Mouse (Mus musculus): Measurements from ENCODE around the gene Enpp7. TPM values are rescaled to one million over a fixed set of nuclear protein-coding genes. Genes with fewer than 3 reads are reported as not detected.

Enpp7 gene
- polyA plus RNA-seq, 1 experiment from 2014 or later = not detected

GRCm38 (mm10) chr11:118963926-118964325 lies 24.1 kb upstream of the Enpp7 start:
- Histone ChIP-seq H3K4me1 (ENCODE audit: control insufficient read depth, insufficient read depth, low read length) (0 out of 2 replicates have a peak, but pooled peaks cover 5% of the 10 kb centered on the region), H3K4me2 (ENCODE audit: low read depth, severe bottlenecking) (no peak overlapping the region), H3K9ac (ENCODE audit: low read length) (no peak overlapping the region), H3K27me3 (ENCODE audit: control insufficient read depth, insufficient read depth, low read length) (no peaks in the 10 kb centered on the region), H3K4me3 (ENCODE audit: low read depth, low read length) (no peak overlapping the region), H3K36me3 (ENCODE audit: control insufficient read depth, insufficient read depth, low read length) (no peaks in the 10 kb centered on the region), H3K9me3 (ENCODE audit: control insufficient read depth, low read length) (no peaks in the 10 kb centered on the region), H3K27ac (replicated peaks; ENCODE audit: low read depth, low read length) (no peak overlapping the region)
- WGBS = 73% methylated on average over 4 of the region's 5 CpGs
- ATAC-seq (ENCODE audit: insufficient number of reproducible peaks, low FRiP score, low TSS enrichment, low read depth) (no peak), DNase-seq (ENCODE audit: low spot score) (no peak)

- Histone ChIP-seq H3K27me3 (ENCODE audit: control insufficient read depth, insufficient read depth, low read length) (no peaks in the 10 kb centered on the region), H3K36me3 (ENCODE audit: control insufficient read depth, insufficient read depth, low read length) (no peaks in the 10 kb centered on the region), H3K9me3 (ENCODE audit: control insufficient read depth, low read length) (no peaks in the 10 kb centered on the region), H3K4me3 (ENCODE audit: low read depth, low read length) (no peak overlapping the region), H3K4me2 (ENCODE audit: low read depth, severe bottlenecking) (no peak overlapping the region), H3K9ac (ENCODE audit: low read length) (no peak overlapping the region), H3K4me1 (ENCODE audit: control insufficient read depth, insufficient read depth, low read length) (0 out of 2 replicates have a peak, but pooled peaks cover 5% of the 10 kb centered on the region), H3K27ac (replicated peaks; ENCODE audit: low read depth, low read length) (no peak overlapping the region)
- DNase-seq (ENCODE audit: low spot score) (peak; percentile 40), ATAC-seq (ENCODE audit: insufficient number of reproducible peaks, low FRiP score, low TSS enrichment, low read depth) (no peak)
- 24% methylated on average over 7 of the region's 7 CpGs for WGBS
These were observed 22.9 kb upstream of the Enpp7 start for GRCm38 (mm10) chr11:118965078-118965477.

DNA sequence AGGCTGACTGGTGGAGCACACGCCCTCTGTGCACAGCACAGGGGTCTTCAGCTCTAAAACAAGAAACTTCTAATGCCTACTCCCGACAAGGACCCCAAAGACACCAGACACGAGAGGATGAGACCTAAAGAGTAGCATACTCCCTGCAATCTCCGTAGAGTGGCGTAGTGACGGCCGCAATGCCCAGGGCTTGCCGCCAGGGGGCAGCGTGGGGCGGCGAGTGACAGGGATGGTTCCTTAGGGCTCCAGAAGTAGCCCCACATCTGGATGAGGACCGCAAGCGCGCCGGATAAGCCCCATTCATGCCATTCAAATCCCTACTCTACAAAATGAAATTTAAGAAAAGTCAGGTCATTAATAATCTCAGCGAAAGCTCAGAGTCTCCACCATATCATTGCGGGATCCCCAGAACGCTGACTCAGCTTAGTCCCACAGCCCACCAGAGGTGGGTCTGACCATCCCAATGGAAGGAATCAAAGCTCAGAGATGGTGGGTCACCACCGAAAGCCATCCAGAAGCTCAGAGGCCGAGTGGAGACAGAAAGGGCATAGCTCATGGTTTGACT lies 16.4 kb upstream of the Enpp7 start:
- no peak for ATAC-seq (ENCODE audit: insufficient number of reproducible peaks, low FRiP score, low TSS enrichment, low read depth)
- 41% methylated on average over 20 of the region's 20 CpGs for WGBS

DNA sequence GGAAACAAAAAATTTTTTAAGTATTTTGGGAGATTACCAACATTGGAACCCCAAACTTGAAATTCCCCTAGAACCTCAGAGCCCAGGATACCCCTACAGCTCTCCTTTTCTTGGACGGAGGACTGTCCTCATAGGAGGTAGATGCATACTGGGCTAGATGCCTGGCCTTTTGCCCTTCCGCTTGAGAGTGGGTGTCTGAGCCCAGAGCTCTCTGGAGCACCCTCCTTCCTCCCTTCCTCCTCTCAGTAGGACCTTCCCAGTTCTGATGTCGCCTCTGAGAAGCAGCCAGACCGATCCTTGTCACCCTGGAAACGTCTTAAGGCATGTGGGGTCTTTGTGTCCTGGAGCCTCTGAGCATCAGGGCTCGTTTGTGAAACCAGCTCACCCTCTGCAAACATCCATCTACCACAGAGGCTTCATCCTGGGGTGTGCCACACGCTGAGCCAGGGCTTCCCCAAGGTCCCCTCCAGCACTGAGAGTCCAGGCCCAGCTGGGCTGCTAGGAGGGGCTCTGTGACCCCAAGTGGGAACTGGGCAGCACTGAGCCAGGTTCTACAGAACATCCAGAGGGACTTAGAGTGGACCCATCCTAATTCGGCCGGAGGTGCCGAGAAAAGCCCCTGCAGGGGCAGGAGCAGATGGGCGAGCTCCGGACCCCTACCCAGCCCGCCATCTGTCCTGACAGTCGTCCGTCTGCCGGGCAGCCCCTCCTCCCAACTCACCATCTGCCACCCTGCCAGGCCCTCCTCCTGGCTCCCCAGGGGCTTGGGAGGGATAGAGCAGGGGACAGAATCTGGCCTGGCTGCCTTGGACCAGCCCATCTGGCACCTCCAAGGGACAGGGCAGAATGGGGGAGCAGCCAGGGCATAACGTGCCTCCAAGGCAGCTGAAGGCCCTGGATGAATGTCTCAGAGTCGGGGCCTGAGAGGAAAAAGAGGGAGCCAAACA lies 15.3 kb upstream of the Enpp7 start:
- 39% methylated on average over 18 of the region's 18 CpGs for WGBS
- no peaks in the 10 kb centered on the region for H3K4me1 ChIP-seq (ENCODE audit: control insufficient read depth, insufficient read depth, low read length)
- DNase-seq (ENCODE audit: low spot score) (no peak), ATAC-seq (ENCODE audit: insufficient number of reproducible peaks, low FRiP score, low TSS enrichment, low read depth) (no peak)
- no peak overlapping the region for H3K27ac ChIP-seq (replicated peaks; ENCODE audit: low read depth, low read length)
- no peaks in the 10 kb centered on the region for H3K9me3 ChIP-seq (ENCODE audit: control insufficient read depth, low read length)
- H3K4me3 ChIP-seq (ENCODE audit: low read depth, low read length) = no peak overlapping the region
- H3K4me2 ChIP-seq (ENCODE audit: low read depth, severe bottlenecking) = no peak overlapping the region
- no peaks in the 10 kb centered on the region for H3K36me3 ChIP-seq (ENCODE audit: control insufficient read depth, insufficient read depth, low read length)
- H3K27me3 ChIP-seq (ENCODE audit: control insufficient read depth, insufficient read depth, low read length) = 0 out of 2 replicates have a peak, but pooled peaks cover 2% of the 10 kb centered on the region
- H3K9ac ChIP-seq (ENCODE audit: low read length) = no peak overlapping the region

More for the DNA sequence above, 16.4 kb upstream of the Enpp7 start:
- H3K4me2 ChIP-seq (ENCODE audit: low read depth, severe bottlenecking) = no peak overlapping the region; the same call in 1 of the 2 replicates
- no peak overlapping the region for H3K9ac ChIP-seq (ENCODE audit: low read length)
- H3K27ac ChIP-seq (replicated peaks; ENCODE audit: low read depth, low read length) = no peak overlapping the region
- no peaks in the 10 kb centered on the region for H3K4me1 ChIP-seq (ENCODE audit: control insufficient read depth, insufficient read depth, low read length)
- peak; percentile 70 for DNase-seq (ENCODE audit: low spot score)
- 0 out of 2 replicates have a peak, but pooled peaks cover 2% of the 10 kb centered on the region for H3K27me3 ChIP-seq (ENCODE audit: control insufficient read depth, insufficient read depth, low read length)
- H3K4me3 ChIP-seq (ENCODE audit: low read depth, low read length) = no peak overlapping the region
- no peaks in the 10 kb centered on the region for H3K9me3 ChIP-seq (ENCODE audit: control insufficient read depth, low read length)
- H3K36me3 ChIP-seq (ENCODE audit: control insufficient read depth, insufficient read depth, low read length) = no peaks in the 10 kb centered on the region

GRCm38 (mm10) chr11:118974340-118974739 lies 13.6 kb upstream of the Enpp7 start:
- H3K9me3 ChIP-seq (ENCODE audit: control insufficient read depth, low read length) = no peaks in the 10 kb centered on the region
- ATAC-seq (ENCODE audit: insufficient number of reproducible peaks, low FRiP score, low TSS enrichment, low read depth) (no peak), DNase-seq (ENCODE audit: low spot score) (no peak)
- no peak overlapping the region for H3K27ac ChIP-seq (replicated peaks; ENCODE audit: low read depth, low read length)
- H3K4me2 ChIP-seq (ENCODE audit: low read depth, severe bottlenecking) = no peak overlapping the region
- H3K4me3 ChIP-seq (ENCODE audit: low read depth, low read length) = no peak overlapping the region
- no peak overlapping the region for H3K9ac ChIP-seq (ENCODE audit: low read length)
- H3K4me1 ChIP-seq (ENCODE audit: control insufficient read depth, insufficient read depth, low read length) = no peaks in the 10 kb centered on the region
- H3K36me3 ChIP-seq (ENCODE audit: control insufficient read depth, insufficient read depth, low read length) = no peaks in the 10 kb centered on the region
- 85% methylated on average over 7 of the region's 7 CpGs for WGBS
- peaks cover 5% of the 10 kb centered on the region; the same call in 1 of the 2 replicates for H3K27me3 ChIP-seq (ENCODE audit: control insufficient read depth, insufficient read depth, low read length)

- H3K4me2 ChIP-seq (ENCODE audit: low read depth, severe bottlenecking) = no peak overlapping the region
- no peaks in the 10 kb centered on the region for H3K36me3 ChIP-seq (ENCODE audit: control insufficient read depth, insufficient read depth, low read length)
- no peak overlapping the region for H3K9ac ChIP-seq (ENCODE audit: low read length)
- H3K4me1 ChIP-seq (ENCODE audit: control insufficient read depth, insufficient read depth, low read length) = no peaks in the 10 kb centered on the region
- 2% methylated on average over 10 of the region's 10 CpGs for WGBS
- ATAC-seq (ENCODE audit: insufficient number of reproducible peaks, low FRiP score, low TSS enrichment, low read depth) (no peak), DNase-seq (ENCODE audit: low spot score) (peak; percentile 87)
- H3K4me3 ChIP-seq (ENCODE audit: low read depth, low read length) = no peak overlapping the region
- no peak overlapping the region for H3K27ac ChIP-seq (replicated peaks; ENCODE audit: low read depth, low read length)
- peaks cover 5% of the 10 kb centered on the region; the same call in 1 of the 2 replicates for H3K27me3 ChIP-seq (ENCODE audit: control insufficient read depth, insufficient read depth, low read length)
- no peaks in the 10 kb centered on the region for H3K9me3 ChIP-seq (ENCODE audit: control insufficient read depth, low read length)
These were observed 12.6 kb upstream of the Enpp7 start for GRCm38 (mm10) chr11:118975427-118975826.

DNA sequence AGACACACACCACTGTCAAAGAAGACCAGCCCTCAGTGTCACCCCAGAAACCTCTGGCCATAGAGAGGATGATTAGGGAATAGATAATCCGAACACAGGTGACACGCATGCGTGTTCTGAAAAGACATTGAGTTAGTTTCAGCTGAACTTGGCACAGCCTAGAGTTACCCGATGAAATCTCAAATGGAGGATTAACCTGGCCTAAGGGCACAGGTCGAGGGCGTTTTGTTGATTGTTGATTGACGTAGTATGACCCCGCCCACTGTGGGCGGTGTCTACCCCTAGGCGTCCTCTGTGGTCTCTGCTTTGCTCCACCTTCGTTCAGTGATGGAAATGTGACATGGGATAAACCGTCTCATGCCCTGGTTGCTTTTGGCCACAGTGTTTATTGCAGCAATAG lies 12.1 kb upstream of the Enpp7 start:
- H3K27me3 ChIP-seq (ENCODE audit: control insufficient read depth, insufficient read depth, low read length) = peaks cover 5% of the 10 kb centered on the region; the same call in 1 of the 2 replicates
- DNase-seq (ENCODE audit: low spot score) = no peak
- no peak for ATAC-seq (ENCODE audit: insufficient number of reproducible peaks, low FRiP score, low TSS enrichment, low read depth)
- H3K9ac ChIP-seq (ENCODE audit: low read length) = no peak overlapping the region
- H3K27ac ChIP-seq (replicated peaks; ENCODE audit: low read depth, low read length) = no peak overlapping the region
- 15% methylated on average over 12 of the region's 12 CpGs for WGBS
- no peak overlapping the region for H3K4me2 ChIP-seq (ENCODE audit: low read depth, severe bottlenecking)
- H3K4me3 ChIP-seq (ENCODE audit: low read depth, low read length) = no peak overlapping the region
- H3K4me1 ChIP-seq (ENCODE audit: control insufficient read depth, insufficient read depth, low read length) = no peaks in the 10 kb centered on the region
- H3K9me3 ChIP-seq (ENCODE audit: control insufficient read depth, low read length) = no peaks in the 10 kb centered on the region
- H3K36me3 ChIP-seq (ENCODE audit: control insufficient read depth, insufficient read depth, low read length) = no peaks in the 10 kb centered on the region

- no peaks in the 10 kb centered on the region for H3K36me3 ChIP-seq (ENCODE audit: control insufficient read depth, insufficient read depth, low read length)
- no peak overlapping the region for H3K4me2 ChIP-seq (ENCODE audit: low read depth, severe bottlenecking)
- 92% methylated on average over 2 of the region's 2 CpGs for WGBS
- no peak for ATAC-seq (ENCODE audit: insufficient number of reproducible peaks, low FRiP score, low TSS enrichment, low read depth)
- H3K27ac ChIP-seq (replicated peaks; ENCODE audit: low read depth, low read length) = no peak overlapping the region
- H3K4me1 ChIP-seq (ENCODE audit: control insufficient read depth, insufficient read depth, low read length) = no peaks in the 10 kb centered on the region
- H3K4me3 ChIP-seq (ENCODE audit: low read depth, low read length) = no peak overlapping the region
- H3K9ac ChIP-seq (ENCODE audit: low read length) = no peak overlapping the region
- H3K9me3 ChIP-seq (ENCODE audit: control insufficient read depth, low read length) = no peaks in the 10 kb centered on the region
- H3K27me3 ChIP-seq (ENCODE audit: control insufficient read depth, insufficient read depth, low read length) = peaks cover 3% of the 10 kb centered on the region; the same call in 1 of the 2 replicates
- DNase-seq (ENCODE audit: low spot score) = no peak
These were observed 7.6 kb upstream of the Enpp7 start for GRCm38 (mm10) chr11:118980388-118980787.
